Mouse (Mus musculus) heart, adult 9 months (tissue): ENCODE data around the gene Adcyap1r1.
A peak's percentile ranks its signal among the peaks of the same experiment; 100 is the strongest.

ENCODE experiments used
- DNase-seq, 2 experiments: peaks; one replicate each; pipeline ENCODE4 v3.0.0; 2022; ENCODE audit warnings: low spot score in 2 of 2

Gene Adcyap1r1

DNA sequence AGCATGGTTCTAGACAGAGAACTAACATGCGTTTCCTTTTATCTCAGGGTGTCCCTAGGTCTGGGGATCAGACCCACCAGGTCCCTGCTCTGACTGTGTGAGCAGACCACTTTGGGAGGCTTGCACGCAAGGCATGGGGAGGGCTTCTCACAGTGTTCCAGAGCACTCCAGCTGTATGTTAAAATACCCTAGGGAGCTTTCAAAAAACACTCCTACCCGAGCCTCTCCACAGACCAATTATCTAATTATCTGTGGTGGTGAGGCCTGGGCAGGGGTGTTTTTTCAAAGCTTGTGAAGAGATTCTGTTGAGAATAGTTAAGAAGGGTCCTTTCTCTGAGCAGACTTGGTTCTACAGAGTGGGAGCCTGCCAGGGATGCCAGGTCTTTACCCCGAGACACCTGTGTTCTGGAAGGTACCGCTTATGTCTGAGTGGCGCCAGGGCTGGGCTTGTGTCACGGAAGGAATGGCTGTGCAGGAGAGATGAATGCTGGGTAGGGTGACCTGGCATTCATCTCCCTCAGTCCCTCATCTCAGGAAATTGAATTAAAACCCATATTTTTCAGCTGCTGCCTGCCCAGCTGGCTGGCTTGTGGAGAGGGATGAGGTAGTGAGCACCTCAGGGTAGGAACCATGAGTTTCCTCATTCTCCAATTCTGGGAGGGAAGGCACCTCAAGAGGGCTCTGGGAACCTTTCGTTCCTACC, 2.7 kb upstream of the Adcyap1r1 start:
- no peak for DNase-seq

DNA sequence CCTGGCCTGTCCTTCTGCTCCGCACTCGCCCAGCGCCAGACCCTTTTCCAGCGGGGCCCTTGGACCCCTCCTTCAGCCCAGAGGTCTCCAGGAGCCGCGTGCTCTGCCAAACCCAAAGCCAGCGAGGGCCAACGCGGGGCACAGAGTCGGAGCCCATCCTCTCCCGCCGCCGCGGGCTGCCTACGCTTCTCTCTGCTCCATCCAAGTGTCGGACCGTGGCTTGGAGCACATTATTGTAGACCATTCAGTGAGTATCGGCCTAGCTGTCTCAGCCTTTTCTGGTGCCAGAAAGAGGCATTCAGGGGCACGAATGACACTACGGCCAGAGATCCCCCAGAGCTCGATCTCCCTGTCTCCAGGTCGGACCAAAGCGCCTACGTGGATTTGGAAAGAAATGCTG, 603 bp downstream of the Adcyap1r1 start:
- DNase-seq, result peak in 1 of 2 experiments; percentile 24

DNA sequence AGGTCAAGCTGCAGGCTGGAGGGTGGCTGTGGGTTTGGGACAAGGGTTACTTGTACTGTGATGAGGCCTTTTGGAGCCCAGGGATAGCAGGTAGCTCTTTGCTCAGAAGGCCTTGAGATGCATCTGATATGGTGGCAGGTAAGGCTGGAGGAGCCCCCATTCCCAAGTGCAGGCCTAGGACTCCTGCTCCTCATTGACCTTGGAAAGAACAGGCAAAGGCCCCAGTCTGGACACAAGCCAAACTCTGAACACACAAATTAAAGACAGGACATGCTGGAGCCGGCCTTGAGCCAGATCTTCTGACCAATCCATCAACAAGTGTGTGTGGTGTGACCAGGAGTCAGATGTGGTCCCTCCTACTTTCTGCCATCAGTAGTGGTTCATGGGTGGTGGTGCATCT, 1.8 kb downstream of the Adcyap1r1 start:
- DNase-seq, result peak; percentile 39 to 45

DNA sequence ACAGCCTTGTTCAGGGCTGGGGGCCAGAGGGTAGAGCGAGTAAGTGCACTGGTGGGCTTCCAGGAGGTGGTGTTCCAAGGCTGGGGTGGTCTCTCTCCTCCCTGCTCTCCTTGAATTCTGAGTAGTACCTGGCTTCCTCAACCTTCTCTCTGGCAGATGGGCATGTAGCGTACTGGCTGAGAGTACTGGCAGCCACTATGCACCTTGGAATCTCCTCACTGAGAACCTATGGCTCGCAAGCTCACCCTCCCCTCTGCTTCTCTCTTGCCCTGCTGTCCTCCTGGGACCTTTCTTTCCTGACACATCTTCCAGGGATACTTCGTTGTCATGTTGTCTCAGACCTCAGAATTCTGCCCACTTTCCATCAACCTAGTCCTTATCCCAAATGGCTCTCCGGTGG, 3.9 kb downstream of the Adcyap1r1 start:
- DNase-seq, result no peak

DNA sequence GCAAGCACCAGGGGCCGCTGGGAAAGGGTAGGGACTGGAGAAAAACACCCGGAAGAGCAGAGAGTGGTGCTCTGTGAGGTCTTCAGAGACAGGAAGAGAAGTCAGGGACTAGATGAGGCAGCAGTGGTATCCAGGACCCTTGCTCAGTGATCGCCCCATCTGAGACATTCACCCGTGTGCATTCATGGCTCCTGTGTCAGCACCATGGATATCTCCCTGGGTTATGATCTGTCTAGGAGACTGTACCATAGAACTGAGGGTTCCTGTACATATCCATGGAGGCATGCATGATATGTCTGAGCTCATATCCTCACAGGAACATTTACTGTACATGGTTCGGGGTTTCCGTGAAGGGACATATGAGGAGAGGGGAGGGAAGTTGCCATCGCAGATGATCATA, 5.9 kb downstream of the Adcyap1r1 start:
- DNase-seq, result no peak

DNA sequence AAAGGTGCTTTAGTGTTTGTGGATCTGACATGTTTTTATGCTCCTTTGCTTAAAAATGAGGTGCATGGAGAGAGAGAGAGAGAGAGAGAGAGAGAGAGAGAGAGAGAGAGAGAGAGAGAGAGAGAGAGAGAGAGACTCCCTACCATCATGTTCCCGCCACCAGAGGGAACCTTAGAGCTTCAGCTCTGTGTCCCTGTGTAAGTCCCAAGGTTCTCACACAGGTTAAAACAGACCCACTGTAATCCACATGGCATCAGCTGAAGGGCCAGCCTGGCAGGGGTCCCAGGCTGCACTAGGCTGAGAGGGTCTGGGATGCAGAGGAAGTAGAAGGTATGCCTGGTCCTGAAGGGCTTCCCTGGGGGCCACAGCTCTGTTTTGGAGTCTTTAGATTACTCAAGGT, 6.4 kb downstream of the Adcyap1r1 start:
- no peak for DNase-seq

DNA sequence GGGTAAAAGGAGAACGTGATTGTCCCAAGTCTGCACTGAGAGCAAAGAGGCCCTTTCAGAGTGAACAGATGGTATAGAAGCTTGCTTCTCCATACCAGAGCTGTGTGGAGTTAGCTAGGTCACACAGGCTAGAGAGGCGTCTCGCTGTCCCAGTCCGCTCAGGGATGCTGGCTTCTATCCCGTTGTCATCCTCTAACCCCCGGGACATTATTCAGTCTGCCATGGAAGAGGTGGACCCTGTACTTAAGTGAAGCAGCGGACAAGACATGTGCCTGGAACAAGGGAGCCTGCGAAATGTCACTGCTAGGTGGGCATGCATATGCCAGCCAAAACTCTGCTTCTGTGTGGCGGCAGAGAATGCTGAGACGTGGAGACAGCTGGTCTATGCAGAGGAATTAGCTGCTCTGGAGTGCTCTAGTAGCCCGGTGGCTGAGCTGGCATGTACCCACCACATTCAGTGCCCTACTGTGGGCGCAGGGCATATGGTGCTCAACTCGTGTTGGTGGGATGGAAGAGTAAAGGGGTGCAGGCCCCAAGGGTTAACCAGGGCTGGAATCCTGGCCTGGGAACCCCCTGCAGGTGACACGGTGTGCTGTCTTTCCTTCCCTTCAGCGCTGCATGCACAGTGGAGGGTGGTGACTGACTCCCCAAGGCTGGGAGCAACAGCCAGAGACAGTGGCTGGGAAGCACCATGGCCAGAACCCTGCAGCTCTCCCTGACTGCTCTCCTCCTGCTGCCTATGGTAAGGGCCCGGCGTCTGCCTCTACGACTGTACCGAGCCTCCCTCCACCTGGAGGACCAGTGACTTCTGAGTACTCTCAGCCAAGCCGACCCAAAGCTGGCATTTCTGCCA, 8.0 kb downstream of the Adcyap1r1 start:
- no peak for DNase-seq

DNA sequence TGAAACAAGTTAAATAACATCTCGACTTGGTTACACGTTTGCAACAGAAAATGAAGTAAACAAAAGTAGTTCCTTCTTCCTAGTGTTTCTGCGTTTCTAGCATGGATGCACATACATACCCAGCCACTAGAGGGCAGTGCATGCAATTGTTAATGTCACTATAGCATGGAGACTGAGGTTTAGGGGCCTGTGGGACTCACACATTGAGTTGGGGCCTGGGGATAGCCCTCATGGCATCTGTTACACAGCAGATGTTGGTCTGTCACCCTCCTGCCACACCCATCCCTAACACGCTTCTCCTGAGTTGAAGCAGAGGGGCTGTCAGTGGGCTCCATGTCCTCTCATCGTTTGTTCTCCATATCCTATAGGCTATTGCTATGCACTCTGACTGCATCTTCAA, 9.4 kb downstream of the Adcyap1r1 start:
- peak in 1 of 2 experiments; percentile 35 for DNase-seq

DNA sequence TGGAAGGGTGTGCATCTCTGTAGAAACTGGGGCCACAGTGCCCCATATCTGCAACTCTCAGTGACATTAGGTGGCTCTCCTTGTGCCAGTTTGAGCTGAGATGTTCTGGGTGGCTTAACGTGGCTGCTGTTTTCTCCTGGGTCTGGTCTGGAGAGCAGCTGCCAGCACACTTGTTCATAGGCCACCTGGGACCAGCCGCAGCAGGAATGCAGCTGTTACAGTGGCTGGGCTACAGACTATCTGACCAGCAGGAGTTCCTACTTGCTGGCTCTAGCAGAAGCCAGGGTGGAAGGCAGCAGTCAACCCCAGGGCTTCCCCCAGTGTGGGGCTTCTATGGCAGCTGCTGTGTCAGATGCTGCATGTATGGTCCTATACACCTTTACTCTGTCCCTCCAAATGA, 9.9 kb downstream of the Adcyap1r1 start:
- no peak for DNase-seq

DNA sequence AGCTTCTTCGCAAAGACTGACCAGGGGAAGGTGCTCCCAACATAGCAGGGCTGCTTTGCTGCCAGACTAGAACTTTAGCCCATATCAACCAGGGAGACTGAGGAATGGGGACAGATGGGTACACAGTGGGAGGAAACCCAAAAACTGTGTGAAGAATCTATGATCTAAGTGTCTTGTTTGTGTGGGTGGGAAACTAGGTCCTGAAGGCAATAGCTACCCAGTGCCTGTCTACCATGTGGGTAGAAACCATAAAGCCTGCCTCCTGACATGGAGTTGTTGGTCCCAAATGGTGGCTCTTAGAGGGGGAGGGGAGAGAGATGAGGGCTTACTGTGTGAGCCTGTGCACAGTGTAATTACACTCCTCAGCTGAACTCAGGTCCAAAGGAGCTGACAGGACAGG, 10.6 kb downstream of the Adcyap1r1 start:
- DNase-seq, result no peak

DNA sequence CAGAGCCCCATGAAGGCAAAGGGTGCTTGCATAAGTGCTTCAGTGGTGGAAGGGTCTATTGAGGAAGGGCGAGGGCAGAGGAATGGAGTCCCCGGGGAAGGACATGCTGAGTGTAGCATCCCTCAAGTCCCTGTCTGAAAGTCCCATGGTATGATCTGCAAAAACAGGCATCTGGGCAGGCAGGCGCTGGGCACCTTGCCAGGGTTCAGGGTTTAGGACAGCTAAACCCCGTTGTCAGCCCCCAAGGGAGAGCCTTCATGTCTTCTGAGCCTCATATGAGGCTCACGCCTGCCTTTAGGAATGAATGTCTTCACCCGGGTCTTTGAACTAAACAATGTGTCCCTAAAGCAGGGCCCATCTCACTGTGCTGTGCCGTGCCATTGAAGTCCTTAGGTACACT, 12.2 kb downstream of the Adcyap1r1 start:
- DNase-seq, result no peak

DNA sequence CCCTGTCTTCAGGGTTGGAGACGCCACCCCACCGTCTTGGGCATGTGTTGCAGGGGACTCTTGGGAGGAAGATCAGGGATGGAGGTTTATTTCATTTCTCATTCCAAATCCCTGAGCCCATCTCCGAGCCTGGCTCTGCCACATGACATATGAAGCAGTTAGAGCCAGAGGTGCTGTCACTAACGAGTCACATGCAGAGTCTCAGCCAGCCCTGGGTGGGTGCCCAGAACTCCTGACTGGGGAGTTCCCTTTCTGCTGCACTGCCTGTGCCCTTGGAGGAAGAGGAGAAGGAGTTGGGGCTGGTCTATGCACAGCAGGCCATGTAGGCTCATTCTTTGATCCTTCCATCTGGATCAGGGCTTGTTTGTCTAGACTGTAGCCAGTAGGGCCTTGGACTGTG, 13.5 kb downstream of the Adcyap1r1 start:
- DNase-seq, result peak; percentile 75 to 85

DNA sequence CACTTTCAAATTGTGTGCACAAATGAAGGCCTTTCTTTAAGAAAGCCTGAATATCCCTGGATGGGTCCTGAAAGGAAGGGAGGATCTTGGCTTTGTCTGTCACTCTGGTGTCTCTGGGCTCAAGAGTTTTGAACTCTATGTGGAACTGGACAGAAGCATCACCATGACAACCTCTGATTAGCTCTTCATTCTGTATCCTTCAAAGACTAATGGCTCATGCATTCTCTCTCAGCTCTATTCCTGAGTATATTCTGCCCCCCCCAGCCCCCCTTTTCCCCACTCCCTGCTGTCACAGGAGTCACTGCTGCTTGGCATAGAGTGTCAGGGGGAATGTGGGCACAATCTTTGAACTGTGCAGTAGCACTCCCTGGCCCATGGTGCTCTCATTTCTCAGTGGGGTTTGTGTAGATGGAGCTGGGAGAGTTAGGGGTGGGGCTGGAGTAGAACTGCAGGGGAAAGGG, 14.6 kb downstream of the Adcyap1r1 start:
- no peak for DNase-seq

DNA sequence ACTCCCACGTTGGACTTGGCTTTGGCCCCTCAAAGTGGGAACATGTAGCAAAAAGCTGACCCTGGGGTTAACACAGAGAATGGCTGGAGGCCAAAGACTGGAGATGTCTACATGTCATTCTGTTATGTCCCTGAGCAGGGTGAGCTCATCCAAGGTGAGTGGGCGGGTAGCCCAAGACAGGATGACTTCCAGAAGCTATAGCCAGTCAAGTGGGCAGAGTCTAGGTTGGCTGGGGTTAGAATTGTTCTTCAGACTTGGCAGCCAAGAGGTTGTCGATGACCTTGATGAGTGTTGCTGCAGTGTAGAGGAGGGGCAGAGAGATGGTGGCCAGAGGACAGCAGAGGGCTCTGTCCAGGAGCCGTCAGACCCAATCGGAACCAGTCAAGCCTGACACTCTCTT, 18.9 kb downstream of the Adcyap1r1 start:
- DNase-seq, result peak; percentile 48 to 53

DNA sequence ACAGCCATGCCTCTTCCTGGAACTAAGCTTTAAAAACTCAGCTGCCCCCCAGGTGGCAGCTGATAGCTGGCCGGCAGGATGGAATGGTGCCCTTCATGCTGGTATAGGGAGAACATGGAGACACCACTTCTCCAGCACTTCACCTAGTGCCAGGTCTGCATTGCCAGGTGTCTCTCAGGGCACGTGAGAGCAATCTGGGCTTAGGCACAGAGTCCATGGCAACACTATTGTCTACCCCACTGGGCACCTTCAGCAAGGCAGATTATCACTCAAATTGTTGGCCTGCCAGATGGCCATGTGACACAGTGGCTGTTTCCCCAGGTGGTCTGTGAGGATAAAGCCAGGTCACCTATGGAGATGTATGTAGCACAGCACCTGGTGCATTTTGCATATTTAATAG, 20.6 kb downstream of the Adcyap1r1 start:
- no peak for DNase-seq

DNA sequence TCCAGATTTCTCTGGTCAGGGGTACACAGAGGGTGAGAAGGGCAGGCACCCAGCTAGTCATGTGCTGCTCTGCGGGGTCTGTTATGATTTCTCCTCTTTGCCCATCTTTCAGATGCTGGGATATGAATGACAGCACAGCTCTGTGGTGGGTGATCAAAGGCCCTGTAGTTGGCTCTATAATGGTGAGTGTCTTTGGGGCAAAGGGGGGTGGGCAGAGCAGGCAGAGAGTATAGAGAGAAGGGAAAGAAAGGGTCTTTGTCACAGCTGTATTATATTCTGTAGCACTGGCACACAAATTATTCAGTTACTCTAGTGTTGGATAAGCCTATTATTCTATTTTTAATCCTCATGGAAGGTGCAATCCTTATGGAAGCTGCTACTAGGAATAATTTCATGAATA, 29.2 kb downstream of the Adcyap1r1 start:
- no peak for DNase-seq

DNA sequence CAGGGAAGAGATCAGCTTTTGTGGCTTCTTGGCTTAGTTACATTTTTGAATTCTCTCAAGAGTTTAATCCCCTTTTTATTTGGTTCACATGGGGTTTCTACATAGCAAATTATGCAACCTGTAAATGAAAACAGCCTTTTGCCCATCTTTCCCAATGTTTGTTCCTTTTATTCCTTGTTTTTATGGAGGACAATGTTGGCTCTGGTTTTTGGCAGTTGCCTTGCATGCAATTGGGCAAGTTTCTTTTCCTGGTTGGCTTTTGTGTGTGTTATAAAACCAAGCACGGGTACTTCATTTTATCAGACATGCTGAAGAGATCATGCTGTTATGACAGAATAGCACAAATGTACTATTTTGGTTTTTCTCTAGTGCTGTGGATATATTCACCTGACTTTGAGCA, 30.7 kb downstream of the Adcyap1r1 start:
- DNase-seq, result no peak

DNA sequence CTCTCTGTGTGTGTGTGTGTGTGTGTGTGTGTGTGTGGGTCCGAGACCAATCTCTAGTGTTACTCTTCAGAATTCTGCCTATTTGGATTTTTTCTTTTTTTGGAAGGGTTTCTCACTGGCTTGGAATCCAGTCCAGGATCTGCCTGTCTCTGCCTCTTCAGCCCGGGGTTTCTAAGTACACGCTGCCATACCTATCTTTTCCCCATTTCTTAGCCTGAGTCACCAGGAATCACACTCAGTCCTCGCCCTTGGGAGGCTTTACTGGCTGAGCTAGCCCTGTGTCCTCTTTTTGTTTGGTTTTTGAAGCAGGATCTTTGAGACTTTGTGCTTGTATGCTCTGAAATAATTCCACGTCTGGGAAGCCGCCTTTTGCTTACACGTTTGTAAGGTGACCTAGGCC, 31.6 kb downstream of the Adcyap1r1 start:
- DNase-seq, result no peak

DNA sequence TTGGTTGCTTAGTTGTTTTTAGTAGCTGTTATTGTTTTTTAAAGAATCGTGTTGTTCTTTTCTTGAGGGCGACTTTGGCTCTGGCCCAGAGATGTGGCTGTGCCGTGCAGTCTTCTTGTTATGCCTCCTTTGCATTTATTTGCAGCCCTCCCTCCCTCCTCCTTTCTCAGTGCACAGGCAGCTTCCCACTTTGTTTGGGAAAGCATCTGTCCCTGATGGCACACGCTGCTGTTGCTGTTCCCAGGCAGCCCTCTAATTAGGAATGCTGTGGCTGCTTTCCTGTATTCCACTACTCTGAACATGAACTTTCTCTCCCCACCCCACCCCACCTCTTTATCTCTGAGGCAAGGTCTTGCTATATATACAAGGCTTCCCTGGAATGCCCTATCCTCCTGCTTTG, 32.4 kb downstream of the Adcyap1r1 start:
- DNase-seq, result no peak

DNA sequence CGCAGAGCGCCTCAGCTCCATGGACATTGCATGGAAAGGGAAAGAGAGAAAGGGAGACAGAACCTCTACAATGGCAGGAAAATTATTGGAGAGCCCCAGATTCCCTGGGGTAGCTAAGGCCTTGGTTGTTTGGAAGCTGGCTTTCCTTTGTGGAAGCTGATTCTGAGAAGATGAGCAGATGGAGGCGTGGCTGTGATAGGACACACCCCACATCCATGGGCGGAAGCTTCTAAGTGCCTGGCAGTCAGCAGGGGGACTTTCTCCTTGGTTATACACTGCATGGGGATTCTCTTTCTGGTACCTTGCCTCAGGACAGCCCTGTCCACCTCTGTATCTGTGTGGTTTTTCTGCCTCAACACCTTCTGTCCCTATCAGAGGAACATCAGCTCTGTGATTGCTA, 33.4 kb downstream of the Adcyap1r1 start:
- DNase-seq, result no peak

DNA sequence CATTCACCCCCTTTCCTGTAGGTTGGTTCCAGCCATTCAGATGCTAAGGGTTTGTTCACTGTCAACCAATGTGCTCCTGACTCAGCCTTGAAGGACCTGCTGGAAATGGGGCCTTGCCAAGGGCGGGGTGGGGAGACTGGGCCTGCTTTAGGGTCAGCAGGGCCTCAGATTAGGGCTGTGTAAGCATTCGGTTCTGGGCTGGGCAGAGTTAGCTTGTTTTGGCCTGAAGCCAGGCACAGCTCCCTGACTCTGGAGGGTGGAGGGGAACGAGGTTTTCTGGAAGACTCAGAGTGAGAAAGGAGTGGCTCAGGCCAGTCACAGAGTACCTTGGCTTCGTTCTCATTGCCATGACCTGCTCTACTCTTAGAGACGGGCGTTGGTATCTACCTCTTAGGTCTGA, 35.9 kb downstream of the Adcyap1r1 start:
- peak; percentile 57 to 71 for DNase-seq

DNA sequence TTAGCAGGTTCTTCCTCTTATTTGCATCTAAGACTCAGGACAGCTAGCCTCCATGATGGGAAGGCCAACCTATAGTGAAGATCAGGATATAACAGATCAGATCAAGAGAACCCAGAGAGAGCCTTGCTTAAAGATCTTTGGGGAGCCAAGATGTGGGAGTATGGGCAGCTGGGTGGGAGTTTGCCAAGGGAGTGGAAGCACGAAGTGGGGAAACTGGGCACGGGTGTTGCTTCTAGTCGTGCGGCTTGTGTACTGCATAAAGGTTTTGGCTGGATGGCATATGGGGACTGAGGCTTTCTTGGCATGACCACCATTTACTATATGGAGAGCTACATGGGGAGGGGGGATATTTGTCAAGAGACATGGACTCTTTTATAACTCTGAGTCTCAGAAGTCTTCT, 44.4 kb downstream of the Adcyap1r1 start:
- no peak for DNase-seq

DNA sequence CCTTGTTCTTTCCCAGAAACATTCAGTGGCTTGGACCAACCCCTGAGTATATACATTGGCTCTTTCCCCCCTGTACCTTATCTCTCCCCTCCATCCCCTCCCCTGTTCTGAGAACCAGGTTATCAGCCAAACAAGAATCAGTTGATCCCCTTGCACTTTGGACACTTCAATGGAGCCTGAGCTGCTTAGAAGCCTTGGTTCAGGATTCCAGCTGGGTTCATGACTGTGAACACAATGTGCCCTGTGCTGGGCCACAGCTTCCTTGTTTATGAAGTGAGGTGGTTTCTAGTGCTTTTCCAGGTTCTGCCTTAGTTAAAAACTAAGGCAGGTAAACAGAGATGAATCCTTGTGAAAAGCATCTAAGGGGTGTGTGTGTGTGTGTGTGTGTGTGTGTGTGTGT, 47.0 kb downstream of the Adcyap1r1 start:
- no peak for DNase-seq
